11 mouse cellular contexts compared by ENCODE assay signal in genomic region chr3:94360812-94361211, GRCm38 (mm10). TPM values are rescaled to one million over a fixed set of nuclear protein-coding genes. Genes with fewer than 3 reads are reported as not detected.
DNase-seq lines count a peak whose midpoint lies in the region; ATAC-seq and TF ChIP-seq lines count a peak whose summit lies in the region.
"Had no signal": no experiment of that assay in that cellular context is flagged by ENCODE, and none has a peak within 500 bp of the region (broad histone marks: within the 10 kb centered on the region; RNA-seq: fewer than 3 reads in every experiment).

No protein-coding gene starts in this region.

- peak; percentile 53 for DNase-seq in forebrain, embryonic 14.5 days (ENCODE audit: low spot score)
- no peak for DNase-seq in forebrain, embryonic 10.5 days (ENCODE audit: extremely low spot score, low spot score)
- DNase-seq in lung, postnatal 0 days (ENCODE audit: low spot score) = peak; percentile 51
- DNase-seq in lung, postnatal 10 days = no peak
- peak; percentile 46 for DNase-seq in adrenal gland, postnatal 25 days
- DNase-seq in lung, postnatal 36 days = peak; percentile 63
- no peak for DNase-seq in spleen, postnatal 10 days (ENCODE audit: low spot score in 2 of 2)
- no peak for DNase-seq in gastrocnemius, postnatal 36 days
- DNase-seq: heart, postnatal 10 days had no signal

- H3K9me3 ChIP-seq in forebrain, embryonic 14.5 days (replicated peaks; ENCODE audit: control insufficient read depth, low read length) = no peaks in the 10 kb centered on the region
- peaks cover 5% of the 10 kb centered on the region; the same call in 1 of the 2 replicates for H3K9me3 ChIP-seq in forebrain, embryonic 10.5 days
- peaks cover 3% of the 10 kb centered on the region; the same call in 1 of the 2 replicates for H3K9me3 ChIP-seq in lung, postnatal 0 days (ENCODE audit: low read length)
- H3K9me3 ChIP-seq: lung, embryonic 15.5 days had no signal

- peak; percentile 65 for TF ChIP-seq CTCF in lung, postnatal 0 days (IDR thresholded peaks at IDR 0.05)

- intact Hi-C loops in gastrocnemius, postnatal 36 days (cut with DNase I) = no loop called here

- H3K9ac ChIP-seq in forebrain, embryonic 14.5 days (ENCODE audit: low read length) = no peak overlapping the region
- H3K9ac ChIP-seq in lung, postnatal 0 days (replicated peaks; ENCODE audit: low read depth) = no peak overlapping the region
- H3K9ac ChIP-seq: lung, embryonic 15.5 days had no signal

- peaks cover 11% of the 10 kb centered on the region; the same call in 1 of the 2 replicates for H3K27me3 ChIP-seq in forebrain, embryonic 14.5 days (replicated peaks; ENCODE audit: control insufficient read depth, insufficient read depth, low read length)
- peaks cover 45% of the 10 kb centered on the region for H3K27me3 ChIP-seq in forebrain, embryonic 10.5 days (ENCODE audit: poor library complexity, severe bottlenecking)
- 0 out of 2 replicates have a peak, but pooled peaks cover 5% of the 10 kb centered on the region for H3K27me3 ChIP-seq in lung, postnatal 0 days (replicated peaks; ENCODE audit: insufficient read depth, low read length)

- H3K36me3 ChIP-seq in forebrain, embryonic 14.5 days (ENCODE audit: control insufficient read depth, insufficient read depth, low read length) = no peaks in the 10 kb centered on the region
- no peaks in the 10 kb centered on the region for H3K36me3 ChIP-seq in forebrain, embryonic 10.5 days (replicated peaks)
- H3K36me3 ChIP-seq in lung, postnatal 0 days (ENCODE audit: insufficient read depth, low read length) = no peaks in the 10 kb centered on the region
- H3K36me3 ChIP-seq: G1E; lung, embryonic 15.5 days had no signal

- ATAC-seq in forebrain, embryonic 14.5 days = no peak
- no peak for ATAC-seq in lung, postnatal 0 days

- H3K4me2 ChIP-seq in forebrain, embryonic 14.5 days (ENCODE audit: low read length) = no peak overlapping the region
- H3K4me2 ChIP-seq in lung, postnatal 0 days (replicated peaks; ENCODE audit: low read depth, low read length) = no peak overlapping the region
- H3K4me2 ChIP-seq: lung, embryonic 15.5 days had no signal

- H3K4me3 ChIP-seq in forebrain, embryonic 14.5 days (ENCODE audit: low read depth, low read length) = no peak overlapping the region
- no peak overlapping the region for H3K4me3 ChIP-seq in forebrain, embryonic 10.5 days
- H3K4me3 ChIP-seq in lung, postnatal 0 days (ENCODE audit: low read depth, low read length) = no peak overlapping the region
- H3K4me3 ChIP-seq: lung, embryonic 15.5 days had no signal

- no peaks in the 10 kb centered on the region for H3K4me1 ChIP-seq in forebrain, embryonic 14.5 days (ENCODE audit: control insufficient read depth, insufficient read depth, low read length)
- peaks cover 23% of the 10 kb centered on the region for H3K4me1 ChIP-seq in forebrain, embryonic 10.5 days
- no peaks in the 10 kb centered on the region; the same call in 1 of the 2 replicates for H3K4me1 ChIP-seq in lung, postnatal 0 days (ENCODE audit: insufficient read depth, low read depth, low read length)

- H3K27ac ChIP-seq in forebrain, embryonic 14.5 days (ENCODE audit: low read depth, low read length) = no peak overlapping the region
- no peak overlapping the region for H3K27ac ChIP-seq in forebrain, embryonic 10.5 days
- H3K27ac ChIP-seq in lung, postnatal 0 days (ENCODE audit: low read length) = no peak overlapping the region
- H3K27ac ChIP-seq: lung, embryonic 15.5 days had no signal

- 4% methylated on average over 1 of the region's 1 CpGs for WGBS in forebrain, embryonic 14.5 days
- WGBS in forebrain, embryonic 10.5 days = 0% methylated on average over 1 of the region's 1 CpGs
- 0% methylated on average over 1 of the region's 1 CpGs for WGBS in lung, postnatal 0 days

- no peak for TF ChIP-seq EP300 in lung, postnatal 0 days (IDR thresholded peaks at IDR 0.05)

RNA-seq across cellular contexts. Expression of gene C2cd4d, which starts 1.4 kb away (rescaled TPM):
- polyA plus RNA-seq in forebrain, embryonic 14.5 days (2014; fragmentation: Nextera tagmentation; extraction: Ambion mirVana) = 1.5 TPM in 2 replicates
- 0.11 and 0.40 TPM in 2 replicates for polyA plus RNA-seq in forebrain, embryonic 10.5 days (2016; fragmentation: Nextera tagmentation; extraction: Ambion mirVana)
- polyA plus RNA-seq in lung, postnatal 0 days (2015; fragmentation: Nextera tagmentation; extraction: Ambion mirVana) = 0.29 and 0.76 TPM in 2 replicates
- 0.49 TPM in 1 of 2 replicates, not detected in the other for total RNA-seq in adrenal gland, postnatal 25 days (2021)
- total RNA-seq in gastrocnemius, postnatal 36 days (2021) = under 1 TPM in 1 of 2 experiments, not detected in 1; 0.39 TPM
- polyA plus RNA-seq: G1E had no signal

RNA-seq across cellular contexts. Expression of gene Rorc, which starts 11.8 kb away (rescaled TPM):
- polyA plus RNA-seq in forebrain, embryonic 14.5 days (2014; fragmentation: Nextera tagmentation; extraction: Ambion mirVana) = 1.0 and 1.4 TPM in 2 replicates
- polyA plus RNA-seq in forebrain, embryonic 10.5 days (2016; fragmentation: Nextera tagmentation; extraction: Ambion mirVana) = 0.16 and 0.36 TPM in 2 replicates
- 5.6 and 7.4 TPM in 2 replicates for polyA plus RNA-seq in lung, postnatal 0 days (2015; fragmentation: Nextera tagmentation; extraction: Ambion mirVana)
- total RNA-seq in adrenal gland, postnatal 25 days (2021) = 13.9 and 19.0 TPM in 2 replicates
- 10 to 100 TPM; 45.6 to 68.8 TPM for total RNA-seq in gastrocnemius, postnatal 36 days (2021)
- total RNA-seq: G1E had no signal
- polyA plus RNA-seq: G1E had no signal

RNA-seq across cellular contexts. Expression of gene Them5, which starts 18.9 kb away (rescaled TPM):
- 0.80 and 0.86 TPM in 2 replicates for polyA plus RNA-seq in forebrain, embryonic 14.5 days (2014; fragmentation: Nextera tagmentation; extraction: Ambion mirVana)
- polyA plus RNA-seq in forebrain, embryonic 10.5 days (2016; fragmentation: Nextera tagmentation; extraction: Ambion mirVana) = not detected in 2 replicates
- polyA plus RNA-seq in lung, postnatal 0 days (2015; fragmentation: Nextera tagmentation; extraction: Ambion mirVana) = 2.9 and 3.2 TPM in 2 replicates
- not detected in 2 replicates for total RNA-seq in adrenal gland, postnatal 25 days (2021)
- total RNA-seq in gastrocnemius, postnatal 36 days (2021) = not detected
- total RNA-seq: heart, postnatal 10 days had no signal
- polyA plus RNA-seq: G1E had no signal

RNA-seq across cellular contexts. Expression of gene Lingo4, which starts 37.5 kb away (rescaled TPM):
- polyA plus RNA-seq in forebrain, embryonic 14.5 days (2014; fragmentation: Nextera tagmentation; extraction: Ambion mirVana) = 0.33 and 0.42 TPM in 2 replicates
- 0.15 and 0.21 TPM in 2 replicates for polyA plus RNA-seq in forebrain, embryonic 10.5 days (2016; fragmentation: Nextera tagmentation; extraction: Ambion mirVana)
- 0.26 and 0.42 TPM in 2 replicates for polyA plus RNA-seq in lung, postnatal 0 days (2015; fragmentation: Nextera tagmentation; extraction: Ambion mirVana)
- 0.76 and 0.90 TPM in 2 replicates for total RNA-seq in adrenal gland, postnatal 25 days (2021)
- total RNA-seq in gastrocnemius, postnatal 36 days (2021) = under 1 TPM; 0.15 to 0.26 TPM
- polyA plus RNA-seq: G1E had no signal

RNA-seq across cellular contexts. Expression of gene Them4, which starts 50.9 kb away (rescaled TPM):
- 38.6 and 38.8 TPM in 2 replicates for polyA plus RNA-seq in forebrain, embryonic 14.5 days (2014; fragmentation: Nextera tagmentation; extraction: Ambion mirVana)
- polyA plus RNA-seq in forebrain, embryonic 10.5 days (2016; fragmentation: Nextera tagmentation; extraction: Ambion mirVana) = 6.7 and 8.1 TPM in 2 replicates
- polyA plus RNA-seq in lung, postnatal 0 days (2015; fragmentation: Nextera tagmentation; extraction: Ambion mirVana) = 7.6 and 7.7 TPM in 2 replicates
- total RNA-seq in adrenal gland, postnatal 25 days (2021) = 10.4 and 12.4 TPM in 2 replicates
- total RNA-seq in gastrocnemius, postnatal 36 days (2021) = 1 to 10 TPM; 7.4 to 8.3 TPM

Comparison
In these comparisons a context has a peak if more than half of its experiments do, and no peak if none do; other contexts are left out.
1. DNase-seq: peak in forebrain, embryonic 14.5 days (single experiment), lung, postnatal 0 days (single experiment), adrenal gland, postnatal 25 days (single experiment) and lung, postnatal 36 days (single experiment); none in forebrain, embryonic 10.5 days (single experiment), lung, postnatal 10 days (single experiment), spleen, postnatal 10 days (0 of 2) and gastrocnemius, postnatal 36 days (0 of 2).